Mouse (Mus musculus) CH12.LX (cell line): Measurements from ENCODE around the gene Btbd6. TPM values are rescaled to one million over a fixed set of nuclear protein-coding genes. Genes with fewer than 3 reads are reported as not detected.
A peak's percentile ranks its signal among the peaks of the same experiment; 100 is the strongest.

Experiments
- DNase-seq: peaks from one replicate; pipeline ENCODE4 v3.0.0-alpha.2; 2013; ENCODE audit errors: extremely low read depth
- H3K27ac ChIP-seq: 2 replicates; pipeline ENCODE4 v1.5.1; 2012; ENCODE audit warnings: low read depth, mild to moderate bottlenecking, control low read depth, moderate library complexity; ENCODE audit not compliant: insufficient read depth
- H3K27me3 ChIP-seq: replicated peaks from 2 replicates; pipeline ENCODE3; 2012; ENCODE audit warnings: inconsistent platforms
- H3K36me3 ChIP-seq, 2 experiments: replicated peaks in 1 of 2; 2 replicates each; pipeline versions ENCODE3 to v1.6.1; 2012; ENCODE audit warnings: inconsistent platforms in 1 of 2, low read length in 1 of 2, mild to moderate bottlenecking in 1 of 2, mixed read lengths in 1 of 2, moderate library complexity in 1 of 2; ENCODE audit not compliant: control insufficient read depth in 1 of 2, insufficient read depth in 1 of 2
- H3K4me1 ChIP-seq, 2 experiments: 2 replicates each; pipeline ENCODE4 v1.6.1; 2012; ENCODE audit warnings: inconsistent platforms in 1 of 2, moderate library complexity in 1 of 2; ENCODE audit not compliant: insufficient read depth in 2 of 2, control insufficient read depth in 1 of 2
- H3K4me2 ChIP-seq: 2 replicates; pipeline ENCODE4 v1.6.1; 2012; ENCODE audit warnings: low read depth, mild to moderate bottlenecking, control low read depth; ENCODE audit not compliant: poor library complexity, insufficient read depth, severe bottlenecking
- H3K4me3 ChIP-seq, 3 experiments: fragments of 150-350 bp in 1 of 3; sonication (generic) in 1 of 3; replicated peaks in 1 of 3; 2 replicates each; pipeline versions ENCODE3 to v1.5.1; 2011 to 2012; ENCODE audit warnings: low read depth in 2 of 3, low read length in 2 of 3, mild to moderate bottlenecking in 2 of 3, moderate library complexity in 2 of 3, control low read depth in 1 of 3, improper control_type of control experiment in 1 of 3, inconsistent platforms in 1 of 3, mixed read lengths in 1 of 3; ENCODE audit not compliant: poor library complexity in 1 of 3
- H3K79me2 ChIP-seq: replicated peaks from 2 replicates; pipeline ENCODE4 v1.6.1; 2012; ENCODE audit warnings: mild to moderate bottlenecking, moderate library complexity; ENCODE audit not compliant: control insufficient read depth, poor library complexity, insufficient read depth, severe bottlenecking; ENCODE audit errors: extremely low read depth
- H3K9ac ChIP-seq: 2 replicates; pipeline ENCODE4 v1.6.1; 2012; ENCODE audit warnings: low read depth, mild to moderate bottlenecking, control low read depth, moderate library complexity; ENCODE audit not compliant: insufficient read depth
- H3K9me3 ChIP-seq: replicated peaks from 2 replicates; pipeline ENCODE3; 2012; ENCODE audit warnings: low read length, inconsistent platforms, mixed read lengths
- BHLHE40 ChIP-seq: IDR thresholded peaks from 2 replicates; pipeline ENCODE4 v1.6.1; 2011; ENCODE audit warnings: mild to moderate bottlenecking, low read depth, low read length, improper control_type of control experiment
- E2F4 ChIP-seq: IDR thresholded peaks from 2 replicates; pipeline ENCODE4 v1.6.1; 2011; ENCODE audit warnings: low read depth, low read length, improper control_type of control experiment; ENCODE audit not compliant: insufficient replicate concordance
- EP300 ChIP-seq: IDR thresholded peaks from 2 replicates; pipeline ENCODE4 v1.6.1; 2011; ENCODE audit warnings: low read length, improper control_type of control experiment
- HCFC1 ChIP-seq: IDR thresholded peaks from 2 replicates; pipeline ENCODE4 v1.6.1; 2012; ENCODE audit warnings: low read depth, mild to moderate bottlenecking, inconsistent platforms, low read length, improper control_type of control experiment
- IRF4 ChIP-seq: IDR thresholded peaks from 2 replicates; pipeline ENCODE4 v1.6.1; 2014; ENCODE audit warnings: low read depth, mild to moderate bottlenecking, inconsistent platforms, low read length, improper control_type of control experiment
- MAX ChIP-seq: IDR thresholded peaks from 2 replicates; pipeline ENCODE4 v1.6.1; 2011; ENCODE audit warnings: low read length, improper control_type of control experiment
- MAZ ChIP-seq: IDR thresholded peaks from 2 replicates; pipeline ENCODE4 v1.6.1; 2012; ENCODE audit warnings: low read depth, mild to moderate bottlenecking, inconsistent platforms, low read length, improper control_type of control experiment, moderate library complexity
- NELFE ChIP-seq: IDR thresholded peaks from 2 replicates; pipeline ENCODE4 v1.6.1; 2011; ENCODE audit warnings: low read depth, low read length, improper control_type of control experiment
- PAX5 ChIP-seq: IDR thresholded peaks from 2 replicates; pipeline ENCODE4 v1.6.1; 2012; ENCODE audit warnings: low read length, inconsistent platforms, mixed read lengths
- POLR2A ChIP-seq: IDR thresholded peaks from 2 replicates; pipeline ENCODE4 v1.6.1; 2011; ENCODE audit warnings: low read depth, mild to moderate bottlenecking, improper control_type of control experiment, low read length
- RAD21 ChIP-seq: IDR thresholded peaks from 2 replicates; pipeline ENCODE4 v1.6.1; 2011; ENCODE audit warnings: low read depth, mild to moderate bottlenecking, low read length, improper control_type of control experiment, moderate library complexity
- TBP ChIP-seq: conservative IDR thresholded peaks from 2 replicates; pipeline ENCODE4 v1.6.1; 2011; ENCODE audit warnings: low read depth, low read length, improper control_type of control experiment
- TCF12 ChIP-seq: IDR thresholded peaks from 2 replicates; pipeline ENCODE4 v1.6.1; 2014; ENCODE audit warnings: low read depth, mild to moderate bottlenecking, inconsistent platforms, low read length, improper control_type of control experiment
- USF1 ChIP-seq: IDR thresholded peaks from 2 replicates; pipeline ENCODE4 v1.6.1; 2014; ENCODE audit warnings: low read depth, mild to moderate bottlenecking, inconsistent platforms, low read length, improper control_type of control experiment
- ZC3H11A ChIP-seq: IDR thresholded peaks from 2 replicates; pipeline ENCODE4 v1.6.1; 2012; ENCODE audit warnings: low read depth, mild to moderate bottlenecking, inconsistent platforms, low read length, improper control_type of control experiment
- dilution Hi-C: fragments of 300-500 bp; cut with MboI; formaldehyde crosslinking; loops from 2 replicates; pipeline ENCODE4 v1.14.3; 2020; ENCODE audit warnings: low sequenced_read_pairs; ENCODE audit not compliant: extremely low pct_unique_long_range_greater_than_20kb, extremely low pct_ligation_motif_present
- in situ Hi-C: fragments of 300-500 bp; cut with MboI; formaldehyde crosslinking; loops from 3 replicates; pipeline ENCODE4 v1.14.3; 2019; ENCODE audit warnings: low sequenced_read_pairs, low pct_ligation_motif_present, low pct_unique_long_range_greater_than_20kb, mixed read lengths
- polyA plus RNA-seq: library from polyadenylated mRNA; unstranded; fragments of >175 nt; gene quantifications from 2 replicates; pipeline ENCODE4 v1.2.1, GENCODE M21; 2012; ENCODE audit warnings: low read depth; ENCODE audit not compliant: insufficient read length
- total RNA-seq, 2 experiments: library from RNA; depleted of rRNA; stranded (reverse); fragments of 300-350 nt in 1 of 2; fragments of >200 nt in 1 of 2; gene quantifications; 2 replicates each; pipeline ENCODE4 v1.2.3; 2012 to 2014

The Btbd6 gene
- total and polyA plus RNA-seq, 3 experiments = 5.6 to 11.9 (median 9.9) TPM

- DNase-seq = no peak
- no peak overlapping the region for H3K27ac ChIP-seq
- no peaks in the 10 kb centered on the region for H3K9me3 ChIP-seq
- no peak overlapping the region for H3K9ac ChIP-seq
- in situ Hi-C loops (loop anchor here (5.0 kb wide), 1 partner anchor 135 kb away; no protein-coding TSS in a partner anchor), dilution Hi-C loops (no loop called here)
- TF ChIP-seq ZC3H11A = no peak
- TF ChIP-seq BHLHE40 = no peak
- TF ChIP-seq TBP = no peak
- no peak for TF ChIP-seq EP300
- no peak for TF ChIP-seq NELFE
- TF ChIP-seq RAD21 = no peak
- TF ChIP-seq PAX5 = no peak
- no peak for TF ChIP-seq USF1
- no peak for TF ChIP-seq HCFC1
- H3K36me3 ChIP-seq = peaks cover 0 to 16% of the 10 kb centered on the region in 2 experiments
- peaks cover 15 to 42% of the 10 kb centered on the region in 2 experiments for H3K4me1 ChIP-seq
- H3K4me3 ChIP-seq = no peak overlapping the region
- H3K4me2 ChIP-seq = no peak overlapping the region
- no peaks in the 10 kb centered on the region; the same call in 1 of the 2 replicates for H3K79me2 ChIP-seq
- H3K27me3 ChIP-seq = no peaks in the 10 kb centered on the region
Observed at GRCm38 (mm10) chr12:113016976-113017375, 40.7 kb downstream of the Btbd6 start.

- dilution Hi-C loops (no loop called here), in situ Hi-C loops (loop anchor here (5.0 kb wide), 1 partner anchor 135 kb away; no protein-coding TSS in a partner anchor)
- Histone ChIP-seq H3K4me1 (peaks cover 15 to 37% of the 10 kb centered on the region in 2 experiments), H3K27ac (no peak overlapping the region), H3K4me2 (no peak overlapping the region), H3K79me2 (no peaks in the 10 kb centered on the region; the same call in 1 of the 2 replicates), H3K27me3 (no peaks in the 10 kb centered on the region), H3K4me3 (no peak overlapping the region), H3K36me3 (peaks cover 0 to 16% of the 10 kb centered on the region in 2 experiments), H3K9ac (no peak overlapping the region), H3K9me3 (no peaks in the 10 kb centered on the region)
- TF ChIP-seq MAX (no peak), TCF12 (no peak), POLR2A (no peak), IRF4 (0 out of 2 replicates have a peak, but pooled peaks have one; percentile 31), EP300 (no peak)
- no peak for DNase-seq
Observed at GRCm38 (mm10) chr12:113017429-113017984, 41.2 kb downstream of the Btbd6 start.

- no peaks in the 10 kb centered on the region; the same call in 1 of the 2 replicates for H3K79me2 ChIP-seq
- peaks cover 23 to 36% of the 10 kb centered on the region in 2 experiments for H3K4me1 ChIP-seq
- no peak for DNase-seq
- TF ChIP-seq MAZ = no peak
- no peak for TF ChIP-seq BHLHE40
- TF ChIP-seq E2F4 = no peak
- no peak overlapping the region for H3K9ac ChIP-seq
- dilution Hi-C loops (no loop called here), in situ Hi-C loops (loop anchor here (5.0 kb wide), 1 partner anchor 134 kb away; no protein-coding TSS in a partner anchor)
- H3K4me2 ChIP-seq = no peak overlapping the region
- no peaks in the 10 kb centered on the region for H3K27me3 ChIP-seq
- no peak overlapping the region for H3K27ac ChIP-seq
- H3K4me3 ChIP-seq = no peak overlapping the region
- H3K9me3 ChIP-seq = no peaks in the 10 kb centered on the region
- peaks cover 0 to 17% of the 10 kb centered on the region in 2 experiments for H3K36me3 ChIP-seq
Observed at GRCm38 (mm10) chr12:113018763-113019162, 42.5 kb downstream of the Btbd6 start.
